Mouse (Mus musculus) thymus, postnatal 0 days (tissue): ENCODE data around the gene Gm21866. TPM values are rescaled to one million over a fixed set of nuclear protein-coding genes. Genes with fewer than 3 reads are reported as not detected.
"Not testable (repeated sequence)": the region's sequence is repeated elsewhere in the genome, so short reads cannot be mapped to it uniquely, and the experiment has no call there.

ENCODE experiments used
- DNase-seq: peaks from one replicate; pipeline ENCODE4 v3.0.0-alpha.2; 2015; ENCODE audit warnings: low spot score
- polyA plus RNA-seq: library from polyadenylated mRNA; unstranded; fragments of >200 nt; fragmentation: Nextera tagmentation; extraction: Ambion mirVana; gene quantifications from 2 replicates; pipeline ENCODE4 v1.2.1, GENCODE M21; 2015

The Gm21866 gene
- polyA plus RNA-seq, result not detected in 2 replicates

DNA sequence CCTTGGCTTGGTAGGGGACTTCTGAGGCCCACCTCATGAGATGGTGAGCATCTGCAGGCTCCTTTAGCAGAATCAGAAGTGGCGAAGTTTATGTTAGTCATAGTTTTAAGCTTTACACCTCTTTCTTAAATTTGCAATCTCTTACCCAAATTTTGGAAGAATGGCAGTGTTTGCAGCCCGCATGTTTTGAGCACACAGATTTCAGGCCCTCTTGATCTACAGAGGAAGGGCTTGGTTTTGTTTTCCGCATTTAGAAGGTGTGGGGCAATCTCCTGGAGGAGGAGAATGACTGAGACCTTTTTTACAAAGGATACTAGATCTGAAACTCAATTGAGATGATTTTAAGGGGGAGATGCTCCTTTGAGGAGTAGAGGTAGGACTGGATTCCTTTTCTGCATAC lies at the start of gene Gm21866:
Gene Gm21866 (minus strand): TSS at position 101 of the 400 bp plus-strand sequence.
- DNase-seq, result not testable (repeated sequence)

DNA sequence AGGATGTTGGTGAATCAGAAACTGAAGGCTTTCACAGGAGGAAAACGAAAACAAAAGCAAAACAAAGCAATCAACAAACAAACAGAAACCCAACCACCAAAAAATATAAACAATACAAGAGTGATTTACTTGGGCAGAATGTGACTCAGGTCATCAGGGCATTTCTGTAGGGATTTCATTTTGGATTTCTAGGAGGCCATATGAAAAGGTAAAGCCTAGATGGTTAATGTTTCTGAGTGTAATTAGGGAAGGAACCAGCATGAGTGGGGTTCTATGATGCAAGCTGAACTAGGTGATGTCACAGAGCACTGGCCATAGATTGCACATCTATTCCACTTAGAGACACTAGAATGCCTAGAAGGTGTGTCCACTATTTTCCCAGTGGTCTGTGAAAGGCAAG lies 28.3 kb upstream of the Gm21866 start, which contains the start of gene Gm20773:
Gene Gm20773 (plus strand): TSS at position 301 of the 400 bp plus-strand sequence.
- not testable (repeated sequence) for DNase-seq

Other genes starting within 250 kb of the Gm21866 start
- gene Gm21828, start 241.7 kb downstream of the Gm21866 start, polyA plus RNA-seq, result not detected in 2 replicates
- not detected in 2 replicates for gene Gm21440, start 213.2 kb downstream of the Gm21866 start, polyA plus RNA-seq
- not detected in 2 replicates for gene Gm21454, start 213.1 kb downstream of the Gm21866 start, polyA plus RNA-seq
- not detected in 2 replicates for gene Gm21725, start 116.5 kb downstream of the Gm21866 start, polyA plus RNA-seq
- not detected in 2 replicates for gene Gm20773, start 28.4 kb upstream of the Gm21866 start, polyA plus RNA-seq